Mouse (Mus musculus): Measurements from ENCODE around the gene Zc2hc1b. TPM values are rescaled to one million over a fixed set of nuclear protein-coding genes. Genes with fewer than 3 reads are reported as not detected.

Zc2hc1b gene
- total and polyA plus RNA-seq, 3 experiments, result not detected

GRCm38 (mm10) chr10:13150435-13150834 lies 27.4 kb downstream of the Zc2hc1b start:
- Histone ChIP-seq H3K4me1 (ENCODE audit: control insufficient read depth, insufficient read depth, low read length) (no peaks in the 10 kb centered on the region), H3K9ac (ENCODE audit: low read depth, low read length) (no peak overlapping the region), H3K4me3 (no peak overlapping the region), H3K79me2 (replicated peaks; ENCODE audit: control insufficient read depth, insufficient read depth, low read length) (no peaks in the 10 kb centered on the region), H3K27ac (no peak overlapping the region), H3K36me3 (ENCODE audit: control insufficient read depth, insufficient read depth, low read length) (no peaks in the 10 kb centered on the region), H3K27me3 (ENCODE audit: control insufficient read depth, insufficient read depth, low read length) (no peaks in the 10 kb centered on the region)
- 87% methylated on average over 3 of the region's 3 CpGs for WGBS
- intact Hi-C loops (cut with DNase I), result no loop called here
- TF ChIP-seq CTCF (IDR thresholded peaks at IDR 0.05), result no peak
- no peak for TF ChIP-seq POLR2A (IDR thresholded peaks at IDR 0.05; ENCODE audit: insufficient read depth, low read depth, low read length)
- TF ChIP-seq EP300 (IDR thresholded peaks at IDR 0.05; ENCODE audit: insufficient read depth, low read depth, low read length), result no peak
- no peak for DNase-seq

- TF ChIP-seq POLR2A (IDR thresholded peaks at IDR 0.05; ENCODE audit: insufficient read depth, low read depth, low read length) (no peak), CTCF (IDR thresholded peaks at IDR 0.05) (no peak), EP300 (IDR thresholded peaks at IDR 0.05; ENCODE audit: insufficient read depth, low read depth, low read length) (no peak)
- intact Hi-C loops (cut with DNase I), result no loop called here
- no peak overlapping the region for H3K27ac ChIP-seq
- WGBS, result 52% methylated on average over 2 of the region's 2 CpGs
- H3K36me3 ChIP-seq (ENCODE audit: control insufficient read depth, insufficient read depth, low read length), result no peaks in the 10 kb centered on the region
- no peak overlapping the region for H3K4me3 ChIP-seq
- no peaks in the 10 kb centered on the region for H3K4me1 ChIP-seq (ENCODE audit: control insufficient read depth, insufficient read depth, low read length)
- H3K27me3 ChIP-seq (ENCODE audit: control insufficient read depth, insufficient read depth, low read length), result no peaks in the 10 kb centered on the region
- H3K9ac ChIP-seq (ENCODE audit: low read depth, low read length), result no peak overlapping the region
- H3K79me2 ChIP-seq (replicated peaks; ENCODE audit: control insufficient read depth, insufficient read depth, low read length), result no peaks in the 10 kb centered on the region
- DNase-seq, result no peak
Observed at GRCm38 (mm10) chr10:13140434-13140833, 37.4 kb downstream of the Zc2hc1b start.

GRCm38 (mm10) chr10:13137906-13138305 lies 39.9 kb downstream of the Zc2hc1b start:
- no peaks in the 10 kb centered on the region for H3K36me3 ChIP-seq (ENCODE audit: control insufficient read depth, insufficient read depth, low read length)
- TF ChIP-seq EP300 (IDR thresholded peaks at IDR 0.05; ENCODE audit: insufficient read depth, low read depth, low read length) (no peak), CTCF (IDR thresholded peaks at IDR 0.05) (no peak), POLR2A (IDR thresholded peaks at IDR 0.05; ENCODE audit: insufficient read depth, low read depth, low read length) (no peak)
- H3K79me2 ChIP-seq (replicated peaks; ENCODE audit: control insufficient read depth, insufficient read depth, low read length), result no peaks in the 10 kb centered on the region
- no peak overlapping the region for H3K27ac ChIP-seq
- no peak for DNase-seq
- 96% methylated on average over 6 of the region's 6 CpGs for WGBS
- intact Hi-C loops (cut with DNase I), result no loop called here
- no peak overlapping the region for H3K4me3 ChIP-seq
- no peaks in the 10 kb centered on the region for H3K4me1 ChIP-seq (ENCODE audit: control insufficient read depth, insufficient read depth, low read length)
- no peak overlapping the region for H3K9ac ChIP-seq (ENCODE audit: low read depth, low read length)
- H3K27me3 ChIP-seq (ENCODE audit: control insufficient read depth, insufficient read depth, low read length), result no peaks in the 10 kb centered on the region

GRCm38 (mm10) chr10:13135751-13136150 lies 42.1 kb downstream of the Zc2hc1b start:
- no peaks in the 10 kb centered on the region for H3K4me1 ChIP-seq (ENCODE audit: control insufficient read depth, insufficient read depth, low read length)
- WGBS, result 88% methylated on average over 7 of the region's 7 CpGs
- no peak for DNase-seq
- TF ChIP-seq CTCF (IDR thresholded peaks at IDR 0.05) (no peak), EP300 (IDR thresholded peaks at IDR 0.05; ENCODE audit: insufficient read depth, low read depth, low read length) (no peak), POLR2A (IDR thresholded peaks at IDR 0.05; ENCODE audit: insufficient read depth, low read depth, low read length) (no peak)
- no peak overlapping the region for H3K4me3 ChIP-seq
- H3K79me2 ChIP-seq (replicated peaks; ENCODE audit: control insufficient read depth, insufficient read depth, low read length), result no peaks in the 10 kb centered on the region
- H3K27me3 ChIP-seq (ENCODE audit: control insufficient read depth, insufficient read depth, low read length), result no peaks in the 10 kb centered on the region
- intact Hi-C loops (cut with DNase I), result no loop called here
- H3K27ac ChIP-seq, result no peak overlapping the region
- no peak overlapping the region for H3K9ac ChIP-seq (ENCODE audit: low read depth, low read length)
- no peaks in the 10 kb centered on the region for H3K36me3 ChIP-seq (ENCODE audit: control insufficient read depth, insufficient read depth, low read length)

DNA sequence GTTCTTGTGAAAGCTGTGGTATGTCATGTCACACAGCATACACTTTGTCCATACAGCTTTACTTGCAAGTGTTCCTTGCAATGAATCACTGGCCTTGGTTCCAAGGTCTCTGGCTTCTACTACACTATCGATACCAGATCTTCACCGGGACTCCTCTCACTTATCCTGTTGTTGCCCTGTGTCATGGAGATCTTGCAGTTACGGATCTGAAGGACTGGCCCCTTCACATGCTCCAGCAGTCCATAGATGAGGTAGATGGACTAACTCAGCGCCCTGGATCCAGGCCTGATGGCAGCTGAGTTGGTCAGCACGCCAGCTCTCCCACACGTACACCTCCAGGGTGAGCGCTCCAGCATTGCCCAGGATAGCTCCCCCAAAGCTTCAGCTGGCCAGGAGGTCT lies 42.5 kb downstream of the Zc2hc1b start:
- Histone ChIP-seq H3K27ac (no peak overlapping the region), H3K9ac (ENCODE audit: low read depth, low read length) (no peak overlapping the region), H3K27me3 (ENCODE audit: control insufficient read depth, insufficient read depth, low read length) (no peaks in the 10 kb centered on the region), H3K36me3 (ENCODE audit: control insufficient read depth, insufficient read depth, low read length) (no peaks in the 10 kb centered on the region), H3K4me1 (ENCODE audit: control insufficient read depth, insufficient read depth, low read length) (no peaks in the 10 kb centered on the region), H3K79me2 (replicated peaks; ENCODE audit: control insufficient read depth, insufficient read depth, low read length) (no peaks in the 10 kb centered on the region), H3K4me3 (no peak overlapping the region)
- intact Hi-C loops (cut with DNase I), result no loop called here
- 96% methylated on average over 7 of the region's 7 CpGs for WGBS
- no peak for TF ChIP-seq CTCF (IDR thresholded peaks at IDR 0.05)
- no peak for TF ChIP-seq POLR2A (IDR thresholded peaks at IDR 0.05; ENCODE audit: insufficient read depth, low read depth, low read length)
- no peak for TF ChIP-seq EP300 (IDR thresholded peaks at IDR 0.05; ENCODE audit: insufficient read depth, low read depth, low read length)
- DNase-seq, result no peak

DNA sequence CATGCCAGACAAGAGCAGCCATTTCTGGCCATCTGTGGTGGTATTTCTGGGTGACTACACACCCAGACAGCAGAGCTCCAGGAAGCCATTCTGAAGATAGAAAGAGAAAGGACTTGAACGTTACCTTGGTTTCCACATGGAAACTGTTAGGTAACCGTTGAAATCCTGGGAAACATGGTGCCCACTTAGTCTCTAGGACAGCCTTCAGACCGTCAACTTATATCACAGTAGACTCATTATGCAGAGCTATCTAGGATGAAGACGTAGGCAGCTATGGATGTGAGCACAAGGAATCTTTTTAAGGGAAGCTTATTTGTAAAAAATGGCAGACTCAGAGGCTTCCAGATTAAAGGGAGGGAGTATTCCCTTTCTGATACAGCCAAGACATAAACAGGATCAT lies 44.0 kb downstream of the Zc2hc1b start:
- no peaks in the 10 kb centered on the region for H3K36me3 ChIP-seq (ENCODE audit: control insufficient read depth, insufficient read depth, low read length)
- H3K27me3 ChIP-seq (ENCODE audit: control insufficient read depth, insufficient read depth, low read length), result no peaks in the 10 kb centered on the region
- no peaks in the 10 kb centered on the region for H3K79me2 ChIP-seq (replicated peaks; ENCODE audit: control insufficient read depth, insufficient read depth, low read length)
- no peak for TF ChIP-seq CTCF (IDR thresholded peaks at IDR 0.05)
- no peak for TF ChIP-seq POLR2A (IDR thresholded peaks at IDR 0.05; ENCODE audit: insufficient read depth, low read depth, low read length)
- no peak for TF ChIP-seq EP300 (IDR thresholded peaks at IDR 0.05; ENCODE audit: insufficient read depth, low read depth, low read length)
- no peak for DNase-seq
- 85% methylated on average over 4 of the region's 4 CpGs for WGBS
- no peak overlapping the region for H3K4me3 ChIP-seq
- H3K4me1 ChIP-seq (ENCODE audit: control insufficient read depth, insufficient read depth, low read length), result no peaks in the 10 kb centered on the region
- intact Hi-C loops (cut with DNase I), result no loop called here
- H3K9ac ChIP-seq (ENCODE audit: low read depth, low read length), result no peak overlapping the region
- no peak overlapping the region for H3K27ac ChIP-seq

All from heart, adult 2 months (tissue).